Mouse (Mus musculus): ENCODE measurements around the gene Mypn.
A peak's percentile ranks its signal among the peaks of the same experiment; 100 is the strongest.

DNA sequence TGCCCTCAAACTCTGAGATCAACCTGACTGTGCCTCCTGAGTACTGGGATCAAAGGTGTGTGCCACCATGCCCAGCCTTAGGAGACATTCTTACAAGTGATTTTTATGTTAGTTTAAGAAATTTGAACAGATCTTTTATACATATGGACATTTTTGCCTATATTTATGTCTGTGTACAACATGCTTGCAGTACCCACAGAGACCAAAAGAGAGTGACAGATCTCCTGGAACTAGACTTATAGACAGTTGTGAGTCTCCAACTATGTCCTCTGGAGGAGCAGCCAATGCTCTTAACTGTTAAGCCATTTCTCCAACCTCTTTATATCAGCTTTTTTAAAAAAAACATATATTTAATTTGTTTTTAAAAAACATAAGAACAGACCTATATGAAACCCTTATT, 51.4 kb downstream of the Mypn start:
- peak; percentile 13; the same call in 1 of the 2 replicates for TF ChIP-seq CTCF (IDR thresholded peaks at IDR 0.05; ENCODE audit: low read depth)
- TF ChIP-seq EP300 (IDR thresholded peaks at IDR 0.05; ENCODE audit: low read depth): no peak

All from liver, embryonic 14.5 days (tissue).